Mouse (Mus musculus) pancreas, adult 10 weeks (tissue): ENCODE results near the gene Pdzd9. TPM values are rescaled to one million over a fixed set of nuclear protein-coding genes. Genes with fewer than 3 reads are reported as not detected.

ENCODE experiments used
- polyA plus RNA-seq: library from polyadenylated mRNA; stranded (reverse); fragments of 350-450 nt; fragmentation: Illumina TruSeq; extraction: RNeasy Lipid Tissue Mini Kit (QIAGEN cat#74804); gene quantifications from one replicate; pipeline ENCODE4 v1.2.3, GENCODE M21; 2015; ENCODE audit warnings: low read depth, low replicate concordance; ENCODE audit not compliant: insufficient read depth

The Pdzd9 gene
- not detected for polyA plus RNA-seq

DNA sequence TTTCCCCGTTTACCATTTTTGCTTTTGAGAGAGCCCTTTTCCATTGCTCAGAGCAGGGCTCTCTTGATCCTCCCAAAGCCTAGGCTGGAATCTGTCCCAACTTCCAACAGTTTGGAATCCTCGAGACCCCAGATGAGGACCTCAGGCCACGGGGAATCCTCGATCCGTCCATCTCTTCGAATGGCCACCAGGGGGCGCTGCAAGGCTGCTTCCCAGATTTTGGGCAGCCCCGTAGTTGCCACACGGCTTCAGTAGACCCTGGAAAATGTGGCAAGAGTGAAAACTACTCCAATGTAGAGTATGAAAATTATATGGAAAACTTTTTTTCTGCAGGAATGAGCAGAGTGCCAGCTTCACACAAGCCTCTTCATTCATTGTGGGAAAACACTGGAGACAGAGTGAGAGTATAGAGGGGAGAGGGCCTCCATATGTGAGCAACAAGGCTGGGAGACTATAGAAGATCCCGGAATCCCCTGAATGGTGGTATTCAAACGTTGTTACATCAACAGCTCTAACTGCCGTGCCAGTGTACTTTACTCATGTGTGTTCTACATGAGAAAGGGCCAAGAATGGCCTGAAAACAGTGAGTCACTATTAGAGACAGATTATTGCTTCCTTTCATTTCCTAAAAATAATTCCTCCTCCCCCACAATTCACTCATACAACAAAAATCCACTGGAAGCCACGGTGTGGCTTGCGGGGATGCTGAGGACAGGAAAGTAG lies at the start of gene Pdzd9:
TSS of gene Pdzd9 (minus strand) at position 191 of the 723 bp plus-strand sequence.

DNA sequence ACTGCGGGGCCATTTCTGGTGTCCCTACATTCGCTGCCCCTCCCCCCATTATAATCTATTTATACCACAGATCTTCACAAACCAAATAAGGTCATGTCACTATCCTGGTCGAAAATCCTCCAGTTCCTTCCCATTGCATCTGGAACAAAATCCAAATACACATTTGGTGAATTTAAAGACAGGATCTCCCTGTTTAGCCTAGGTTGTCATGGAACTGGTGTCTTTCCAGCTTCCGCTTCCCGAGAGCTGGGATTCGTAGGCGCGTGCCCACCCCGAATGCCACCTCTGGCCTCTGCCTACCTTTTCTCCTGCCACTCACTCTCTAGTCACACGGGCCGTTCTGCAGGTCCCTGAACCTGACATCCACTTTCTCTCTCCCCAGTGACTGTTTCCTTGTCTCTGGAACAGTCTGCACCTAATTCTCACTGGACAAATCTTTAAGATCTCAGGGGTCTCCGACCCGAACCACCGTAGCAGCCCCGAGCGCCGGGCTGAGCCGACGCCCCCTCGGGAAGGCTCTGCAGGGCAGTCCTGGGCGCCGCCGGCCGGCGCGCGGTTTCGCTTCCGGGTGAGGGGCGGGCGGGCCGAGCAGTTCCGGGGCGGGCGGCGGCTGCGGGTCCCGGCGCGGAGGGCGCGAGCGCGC lies 7.0 kb upstream of the Pdzd9 start, which contains the start of gene Mosmo:
TSS of gene Mosmo (plus strand) at position 618 of the 643 bp plus-strand sequence.

DNA sequence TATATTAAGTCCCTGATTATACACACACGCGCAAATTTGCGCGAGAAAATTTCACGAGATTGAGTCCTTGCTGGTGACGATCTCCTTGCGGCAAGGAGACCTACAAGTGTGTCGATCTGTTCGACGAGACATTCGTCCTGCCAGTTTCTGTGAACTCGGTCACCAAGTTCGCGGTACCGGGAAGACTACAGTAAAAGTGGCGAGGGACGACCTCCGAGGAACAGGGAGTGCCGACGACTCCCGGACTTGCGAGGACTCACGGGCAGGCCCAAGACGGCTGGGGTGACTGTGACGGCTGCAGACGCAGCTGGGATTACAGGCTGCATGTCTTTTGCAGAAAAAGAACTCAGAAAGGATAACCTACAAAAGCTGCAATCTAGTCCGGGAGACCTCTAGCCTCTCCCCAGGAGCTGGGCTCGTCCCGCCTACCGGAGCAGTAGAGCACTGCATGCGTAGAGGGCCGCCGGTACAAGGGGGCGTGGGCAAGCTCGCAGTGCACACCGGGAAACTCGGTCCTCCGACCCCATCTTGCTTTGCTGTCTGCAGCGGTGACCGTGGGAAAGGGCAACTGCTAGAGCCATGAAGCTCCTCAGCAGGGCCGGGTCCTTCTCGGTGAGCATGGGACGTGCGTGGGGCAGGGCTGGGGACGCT lies 35.3 kb downstream of the Pdzd9 start, which contains the start of gene Uqcrc2:
TSS of gene Uqcrc2 (plus strand) at position 466 of the 651 bp plus-strand sequence.

Other genes starting within 250 kb of the Pdzd9 start
- gene Uqcrc2, start 35.2 kb downstream of the Pdzd9 start, polyA plus RNA-seq, result 35.2 TPM
- gene Mosmo, start 7.3 kb upstream of the Pdzd9 start, polyA plus RNA-seq, result 14.9 TPM
- gene Vwa3a, start 69.0 kb upstream of the Pdzd9 start, polyA plus RNA-seq, result 4.8 TPM
- gene Gm5737, start 142.0 kb upstream of the Pdzd9 start, polyA plus RNA-seq, result not detected
- 11.0 TPM for gene Eef2k, start 172.5 kb upstream of the Pdzd9 start, polyA plus RNA-seq
- 3.8 TPM for gene Polr3e, start 247.4 kb upstream of the Pdzd9 start, polyA plus RNA-seq